Mouse (Mus musculus) hindbrain, embryonic 11.5 days (tissue): ENCODE measurements at regions not wholly inside any gene's neighbourhood (a gene's known extent, or its start where the extent isn't known, plus 50 kb on each side); places are given as distances from the start of the nearest gene placed in this dataset.

Source experiments
- ATAC-seq: fragments of 200-750 bp; cut with Nextera tagmentation; 2 replicates; pipeline ENCODE4 v1.8.0; 2017; ENCODE audit warnings: mild to moderate bottlenecking, moderate TSS enrichment, moderate library complexity; ENCODE audit not compliant: low FRiP score
- DNase-seq: peaks from one replicate; pipeline ENCODE4 v3.0.0-alpha.2; 2015; ENCODE audit warnings: low spot score
- H3K27ac ChIP-seq: fragments of 300-500 bp; sonication (generic); 2 replicates; pipeline ENCODE4 v1.5.1; 2014; ENCODE audit warnings: mild to moderate bottlenecking, low read depth, low read length
- H3K27me3 ChIP-seq: fragments of 300-500 bp; sonication (generic); 2 replicates; pipeline ENCODE4 v1.6.1; 2014; ENCODE audit warnings: mild to moderate bottlenecking, low read length, moderate library complexity, mixed read lengths; ENCODE audit not compliant: control insufficient read depth, insufficient read depth
- H3K36me3 ChIP-seq: fragments of 300-500 bp; sonication (generic); 2 replicates; pipeline ENCODE4 v1.6.1; 2014; ENCODE audit warnings: mild to moderate bottlenecking, low read length, moderate library complexity, mixed read lengths; ENCODE audit not compliant: control insufficient read depth, insufficient read depth
- H3K4me1 ChIP-seq: fragments of 300-500 bp; sonication (generic); replicated peaks from 2 replicates; pipeline ENCODE4 v1.6.1; 2014; ENCODE audit warnings: low read length, mixed read lengths; ENCODE audit not compliant: control insufficient read depth, insufficient read depth
- H3K4me2 ChIP-seq: fragments of 300-500 bp; sonication (generic); replicated peaks from 2 replicates; pipeline ENCODE4 v1.6.1; 2014; ENCODE audit warnings: mild to moderate bottlenecking, low read depth, low read length
- H3K4me3 ChIP-seq: fragments of 300-500 bp; sonication (generic); 2 replicates; pipeline ENCODE4 v1.5.1; 2014; ENCODE audit warnings: low read depth, low read length
- H3K9ac ChIP-seq: fragments of 300-500 bp; sonication (generic); 2 replicates; pipeline ENCODE4 v1.6.1; 2014; ENCODE audit warnings: low read depth, low read length
- H3K9me3 ChIP-seq: fragments of 300-500 bp; sonication (generic); 2 replicates; pipeline ENCODE4 v1.6.1; 2016; ENCODE audit warnings: low read length; ENCODE audit not compliant: control insufficient read depth
- WGBS: fragments of 180-500 bp; shearing (Covaris S2); extraction: QIAGEN DNeasy Blood & Tissue Kit; methylation state at CpG from one replicate; pipeline ENCODE4 v1.1.7; 2014; 5-methylcytosine and 5-hydroxymethylcytosine counted together

DNA sequence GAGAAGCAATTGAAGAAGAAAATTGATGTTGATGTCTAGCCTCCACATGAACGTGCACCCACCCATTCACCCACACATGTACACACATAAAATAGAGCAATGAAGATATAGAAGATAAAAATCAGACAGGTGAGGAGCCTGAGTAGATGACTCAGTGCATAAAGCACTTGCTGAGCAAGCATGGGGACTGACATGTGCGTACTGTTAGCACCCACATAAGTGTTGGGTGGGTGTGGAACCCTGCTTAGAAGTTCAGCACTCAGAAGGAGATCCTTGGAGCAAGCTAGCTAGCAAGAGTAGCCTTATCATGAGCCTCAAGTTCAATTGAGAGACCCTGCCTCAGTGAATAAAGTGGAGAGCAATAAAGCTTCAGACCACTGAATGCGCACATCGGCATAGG lies 305.7 kb upstream of the Adamts9 start:
- WGBS, result 90% methylated on average over 4 of the region's 4 CpGs
- H3K4me1 ChIP-seq, result no peaks in the 10 kb centered on the region
- ATAC-seq (no peak), DNase-seq (no peak)
- H3K4me2 ChIP-seq, result no peak overlapping the region
- no peak overlapping the region for H3K4me3 ChIP-seq
- no peaks in the 10 kb centered on the region for H3K36me3 ChIP-seq
- no peaks in the 10 kb centered on the region for H3K27me3 ChIP-seq
- H3K9me3 ChIP-seq, result no peaks in the 10 kb centered on the region
- H3K9ac ChIP-seq, result no peak overlapping the region
- H3K27ac ChIP-seq, result no peak overlapping the region

GRCm38 (mm10) chr6:93246498-93247242 lies 303.4 kb upstream of the Adamts9 start:
- Histone ChIP-seq H3K4me2 (no peak overlapping the region), H3K27ac (no peak overlapping the region), H3K9ac (no peak overlapping the region), H3K4me3 (no peak overlapping the region), H3K9me3 (no peaks in the 10 kb centered on the region), H3K27me3 (no peaks in the 10 kb centered on the region), H3K36me3 (no peaks in the 10 kb centered on the region), H3K4me1 (no peaks in the 10 kb centered on the region)
- no peak for DNase-seq
- WGBS, result 87% methylated on average over 6 of the region's 6 CpGs
- no peak for ATAC-seq

GRCm38 (mm10) chr6:93235550-93235949 lies 292.3 kb upstream of the Adamts9 start:
- Histone ChIP-seq H3K4me1 (no peaks in the 10 kb centered on the region), H3K27me3 (no peaks in the 10 kb centered on the region), H3K27ac (no peak overlapping the region), H3K4me3 (no peak overlapping the region), H3K4me2 (no peak overlapping the region), H3K9me3 (no peaks in the 10 kb centered on the region), H3K36me3 (no peaks in the 10 kb centered on the region), H3K9ac (no peak overlapping the region)
- DNase-seq (no peak), ATAC-seq (no peak)
- WGBS, result 68% methylated on average over 5 of the region's 5 CpGs

GRCm38 (mm10) chr6:93232636-93233035 lies 289.3 kb upstream of the Adamts9 start:
- no peak for ATAC-seq
- no peak overlapping the region for H3K4me3 ChIP-seq
- 85% methylated on average over 9 of the region's 9 CpGs for WGBS

GRCm38 (mm10) chr6:93230450-93230849 lies 287.2 kb upstream of the Adamts9 start:
- no peak overlapping the region for H3K9ac ChIP-seq
- no peaks in the 10 kb centered on the region for H3K4me1 ChIP-seq
- H3K27ac ChIP-seq, result no peak overlapping the region
- ATAC-seq (no peak), DNase-seq (no peak)
- WGBS, result 75% methylated on average over 5 of the region's 5 CpGs
- no peaks in the 10 kb centered on the region for H3K9me3 ChIP-seq
- H3K27me3 ChIP-seq, result no peaks in the 10 kb centered on the region
- no peak overlapping the region for H3K4me2 ChIP-seq
- no peak overlapping the region for H3K4me3 ChIP-seq
- no peaks in the 10 kb centered on the region for H3K36me3 ChIP-seq

More at GRCm38 (mm10) chr6:93232636-93233035, 289.3 kb upstream of the Adamts9 start:
- Histone ChIP-seq H3K9ac (no peak overlapping the region), H3K4me2 (no peak overlapping the region), H3K4me1 (no peaks in the 10 kb centered on the region), H3K36me3 (no peaks in the 10 kb centered on the region), H3K27me3 (no peaks in the 10 kb centered on the region), H3K27ac (no peak overlapping the region), H3K9me3 (no peaks in the 10 kb centered on the region)
- DNase-seq, result no peak

DNA sequence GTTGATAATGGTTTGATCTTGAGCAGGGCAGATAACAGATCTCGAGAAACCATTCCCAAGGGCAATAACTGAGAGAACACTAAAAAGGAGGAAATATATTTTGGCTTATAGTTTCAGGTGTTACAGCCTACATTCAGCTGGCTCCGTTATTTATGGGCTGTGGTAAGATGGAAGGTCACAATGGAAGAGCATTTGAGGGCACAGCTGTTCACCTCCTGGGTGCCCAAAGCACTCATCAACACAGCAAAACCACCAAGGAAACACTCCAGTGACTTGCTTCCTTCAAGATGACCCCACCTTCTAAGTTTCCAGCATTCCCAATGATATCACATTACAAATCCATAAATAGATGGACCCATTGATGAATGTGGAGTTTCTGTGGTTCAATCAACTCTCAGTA lies 286.0 kb upstream of the Adamts9 start:
- Histone ChIP-seq H3K4me1 (no peaks in the 10 kb centered on the region), H3K9me3 (no peaks in the 10 kb centered on the region), H3K9ac (no peak overlapping the region), H3K27me3 (no peaks in the 10 kb centered on the region), H3K4me3 (no peak overlapping the region), H3K4me2 (no peak overlapping the region), H3K27ac (no peak overlapping the region), H3K36me3 (no peaks in the 10 kb centered on the region)
- ATAC-seq (no peak), DNase-seq (no peak)
- 82% methylated on average over 2 of the region's 2 CpGs for WGBS

GRCm38 (mm10) chr6:93223610-93224550 lies 280.6 kb upstream of the Adamts9 start:
- Histone ChIP-seq H3K36me3 (no peaks in the 10 kb centered on the region), H3K4me3 (no peak overlapping the region), H3K9ac (no peak overlapping the region), H3K4me1 (no peaks in the 10 kb centered on the region), H3K27ac (0 out of 2 replicates have a peak overlapping the region, but pooled peaks have one; percentile 33), H3K9me3 (no peaks in the 10 kb centered on the region), H3K4me2 (no peak overlapping the region), H3K27me3 (no peaks in the 10 kb centered on the region)
- peak; percentile 79 for ATAC-seq
- WGBS, result 36% methylated on average over 8 of the region's 8 CpGs
- DNase-seq, result peak; percentile 45

- Histone ChIP-seq H3K4me3 (no peak overlapping the region), H3K4me2 (no peak overlapping the region), H3K4me1 (no peaks in the 10 kb centered on the region), H3K36me3 (no peaks in the 10 kb centered on the region), H3K27ac (no peak overlapping the region), H3K9ac (no peak overlapping the region), H3K9me3 (no peaks in the 10 kb centered on the region), H3K27me3 (no peaks in the 10 kb centered on the region)
- 80% methylated on average over 4 of the region's 4 CpGs for WGBS
- no peak for ATAC-seq
- DNase-seq, result no peak
These were observed 274.8 kb upstream of the Adamts9 start for GRCm38 (mm10) chr6:93218015-93218593.
